31 mouse cellular contexts compared by ENCODE assay signal in genomic region chr8:123401936-123402335, GRCm38 (mm10). TPM values are rescaled to one million over a fixed set of nuclear protein-coding genes. Genes with fewer than 3 reads are reported as not detected.
"Had no signal": no experiment of that assay in that cellular context is flagged by ENCODE, and none has a peak within 500 bp of the region (broad histone marks: within the 10 kb centered on the region; RNA-seq: fewer than 3 reads in every experiment).

No protein-coding gene starts in this region.

- H3K27me3 ChIP-seq: heart, embryonic 12.5 days; hindbrain, embryonic 12.5 days; intestine, embryonic 15.5 days; limb, embryonic 12.5 days had no signal

- DNase-seq: gastrocnemius, postnatal 10 days; gastrocnemius, postnatal 25 days; heart, adult 18-20 months; heart, postnatal 10 days; kidney, adult 18-20 months; kidney, adult 8-10 months; kidney, postnatal 10 days; kidney, postnatal 25 days; kidney, postnatal 4 days; liver had no signal

- H3K4me1 ChIP-seq: intestine, embryonic 15.5 days; limb, embryonic 12.5 days had no signal

- H3K9ac ChIP-seq: heart, embryonic 12.5 days; hindbrain, embryonic 12.5 days; hindbrain, embryonic 14.5 days; intestine, embryonic 15.5 days; limb, embryonic 12.5 days had no signal

- H3K27ac ChIP-seq: heart, embryonic 10.5 days; hindbrain, embryonic 10.5 days; hindbrain, embryonic 12.5 days; hindbrain, embryonic 14.5 days; intestine, embryonic 15.5 days; layer of hippocampus, adult 2 months; left cerebral cortex, adult 2 months; limb, embryonic 10.5 days; limb, embryonic 12.5 days had no signal

- ATAC-seq: forebrain, embryonic 16.5 days; hindbrain, embryonic 16.5 days; inflammation-experienced regulatory T-cells, adult 6 months; intestine, embryonic 15.5 days; intestine, postnatal 0 days had no signal

- H3K4me2 ChIP-seq: heart, embryonic 12.5 days; hindbrain, embryonic 12.5 days; hindbrain, embryonic 14.5 days; intestine, embryonic 15.5 days; limb, embryonic 12.5 days; liver, embryonic 11.5 days had no signal

- H3K9me3 ChIP-seq: heart, embryonic 10.5 days; heart, embryonic 12.5 days; hindbrain, embryonic 10.5 days; hindbrain, embryonic 12.5 days; intestine, embryonic 15.5 days; limb, embryonic 10.5 days; limb, embryonic 12.5 days had no signal

- H3K4me3 ChIP-seq: heart, embryonic 10.5 days; heart, embryonic 12.5 days; hindbrain, embryonic 10.5 days; hindbrain, embryonic 12.5 days; intestine, embryonic 15.5 days; layer of hippocampus, adult 2 months; left cerebral cortex, adult 2 months; limb, embryonic 10.5 days; limb, embryonic 12.5 days had no signal

RNA-seq across cellular contexts. Expression of gene Mc1r, which starts 5.0 kb away (rescaled TPM):
- total RNA-seq: gastrocnemius, postnatal 10 days; gastrocnemius, postnatal 25 days; gastrocnemius, postnatal 4 days; heart, adult 18-20 months; heart, adult 8-10 months; heart, postnatal 10 days; heart, postnatal 25 days; layer of hippocampus, adult 2 months had no signal
- polyA plus RNA-seq: heart, embryonic 10.5 days; heart, embryonic 12.5 days; inflammation-experienced regulatory T-cells, adult 6 months; intestine, postnatal 0 days; kidney, embryonic 14.5 days; kidney, embryonic 16.5 days; limb, embryonic 10.5 days; limb, embryonic 12.5 days had no signal

RNA-seq across cellular contexts. Expression of gene Tubb3, which starts 9.3 kb away (rescaled TPM):
- total RNA-seq: gastrocnemius, postnatal 25 days; granulocyte monocyte progenitor cell, adult 5-6 weeks had no signal
